ENCODE assay signal across 8 mouse cellular contexts in the genomic region with DNA sequence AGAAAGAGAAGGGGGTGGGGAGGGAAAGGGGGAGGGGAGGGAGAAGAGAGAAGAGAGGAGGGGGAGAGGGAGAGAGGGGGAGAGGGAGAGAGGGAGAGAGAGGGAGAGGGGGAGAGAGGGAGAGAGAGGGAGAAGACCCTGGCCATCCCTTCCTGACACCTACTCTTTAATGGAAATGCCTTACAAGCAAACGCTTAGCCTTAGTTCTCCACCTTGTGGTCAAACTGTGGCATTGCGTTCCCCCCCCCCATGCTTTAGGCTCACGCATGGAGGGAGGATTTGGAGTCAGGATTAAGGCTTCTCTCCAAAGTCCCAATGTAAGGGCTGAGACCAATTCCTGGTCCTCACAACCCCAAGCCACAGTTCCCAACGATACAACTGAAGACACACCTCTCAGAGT. TPM values are rescaled to one million over a fixed set of nuclear protein-coding genes. Genes with fewer than 3 reads are reported as not detected.
DNase-seq lines count a peak whose midpoint lies in the region; TF ChIP-seq lines count a peak whose summit lies in the region.
"Had no signal": no experiment of that assay in that cellular context is flagged by ENCODE, and none has a peak within 500 bp of the region (broad histone marks: within the 10 kb centered on the region; RNA-seq: fewer than 3 reads in every experiment).

No protein-coding gene starts in this region.

- H3K27ac ChIP-seq in left cerebral cortex, adult 2 months = no peak overlapping the region
- H3K27ac ChIP-seq in olfactory bulb, adult 2 months (ENCODE audit: insufficient read depth, low read depth, low read length) = no peak overlapping the region

- intact Hi-C loops in left cerebral cortex, adult 2 months (cut with DNase I) = loop anchor here (2.0 kb wide), 1 partner anchor 279 kb away; no protein-coding TSS in a partner anchor
- intact Hi-C loops in left cerebral cortex, postnatal 14 days (cut with DNase I) = loop anchor here (5.0 kb wide), 1 partner anchor 279 kb away; no protein-coding TSS in a partner anchor

- TF ChIP-seq POLR2A in olfactory bulb, adult 2 months (IDR thresholded peaks at IDR 0.05; ENCODE audit: insufficient read depth, low read depth, low read length) = no peak

- peak in 1 of 2 experiments; percentile 16 for DNase-seq in left cerebral cortex, adult 2 months (ENCODE audit: extremely low spot score in 1 of 2, low spot score in 2 of 2)
- no peak for DNase-seq in left cerebral cortex, adult 8-10 months (ENCODE audit: low spot score in 2 of 2)
- peak; percentile 61 for DNase-seq in R1 (ENCODE audit: low read depth, low spot score)
- peak; percentile 85 for DNase-seq in embryo, embryonic 10 days (ENCODE audit: low spot score)
- peak; percentile 6 to 45 for DNase-seq in kidney, postnatal 36 days
- DNase-seq in left cerebral cortex, postnatal 14 days (ENCODE audit: low spot score in 2 of 2) = no peak

- no peak overlapping the region for H3K4me3 ChIP-seq in left cerebral cortex, adult 2 months
- no peak overlapping the region for H3K4me3 ChIP-seq in olfactory bulb, adult 2 months (ENCODE audit: insufficient read depth, low read depth, low read length)

- peak; percentile 66 for TF ChIP-seq CTCF in left cerebral cortex, adult 2 months (IDR thresholded peaks at IDR 0.05)
- peak; percentile 34; the same call in 1 of the 2 replicates for TF ChIP-seq CTCF in olfactory bulb, adult 2 months (IDR thresholded peaks at IDR 0.05; ENCODE audit: insufficient read depth, low read depth, low read length)

- H3K4me1 ChIP-seq in olfactory bulb, adult 2 months (ENCODE audit: control insufficient read depth, insufficient read depth, low read length) = no peaks in the 10 kb centered on the region

- WGBS in olfactory bulb, adult 2 months = 8% methylated on average over 4 of the region's 4 CpGs

RNA-seq across cellular contexts. Expression of gene Fam209, which starts 29.0 kb away (rescaled TPM):
- total RNA-seq in left cerebral cortex, adult 2 months (2021) = under 1 TPM in 1 of 2 experiments, not detected in 1; 0.52 TPM
- total RNA-seq in left cerebral cortex, adult 8-10 months (2022) = not detected
- polyA plus RNA-seq in olfactory bulb, adult 2 months (2012; ENCODE audit: insufficient read depth, insufficient read length, low replicate concordance, missing spikeins) = not detected in 2 replicates
- total RNA-seq in left cerebral cortex, postnatal 14 days (2021) = not detected
- total RNA-seq: heart, adult 18-20 months had no signal

RNA-seq across cellular contexts. Expression of gene Gcnt7, which starts 42.9 kb away (rescaled TPM):
- not detected for total RNA-seq in left cerebral cortex, adult 2 months (2021)
- total RNA-seq in left cerebral cortex, adult 8-10 months (2022) = not detected
- polyA plus RNA-seq in olfactory bulb, adult 2 months (2012; ENCODE audit: insufficient read depth, insufficient read length, low replicate concordance, missing spikeins) = not detected in 2 replicates
- not detected for total RNA-seq in left cerebral cortex, postnatal 14 days (2021)
- total RNA-seq: heart, adult 18-20 months had no signal

RNA-seq across cellular contexts. Expression of gene Tfap2c, which starts 48.1 kb away (rescaled TPM):
- under 1 TPM; 0.12 to 0.16 TPM for total RNA-seq in left cerebral cortex, adult 2 months (2021)
- under 1 TPM; 0.12 to 0.16 (median 0.13) TPM for total RNA-seq in left cerebral cortex, adult 8-10 months (2022)
- not detected in 2 replicates for polyA plus RNA-seq in olfactory bulb, adult 2 months (2012; ENCODE audit: insufficient read depth, insufficient read length, low replicate concordance, missing spikeins)
- total RNA-seq in left cerebral cortex, postnatal 14 days (2021) = under 1 TPM; 0.13 to 0.42 TPM
- total RNA-seq: heart, adult 18-20 months had no signal

Comparison
In these comparisons a context has a peak if more than half of its experiments do, and no peak if none do; other contexts are left out.
1. DNase-seq: peak in R1 (single experiment), embryo, embryonic 10 days (single experiment) and kidney, postnatal 36 days (2 of 2); none in left cerebral cortex, adult 8-10 months (0 of 2) and left cerebral cortex, postnatal 14 days (0 of 2).